Mouse (Mus musculus): ENCODE data around the gene Slc35f3. TPM values are rescaled to one million over a fixed set of nuclear protein-coding genes. Genes with fewer than 3 reads are reported as not detected.

Slc35f3 gene
- total and polyA plus RNA-seq, 2 experiments: not detected

- Histone ChIP-seq H3K27me3 (ENCODE audit: control insufficient read depth, insufficient read depth, low read length) (no peaks in the 10 kb centered on the region), H3K9ac (ENCODE audit: low read depth, low read length) (no peak overlapping the region), H3K27ac (replicated peaks; ENCODE audit: insufficient read depth, low read depth, low read length) (no peak overlapping the region), H3K4me1 (ENCODE audit: control insufficient read depth, insufficient read depth, low read length) (peaks cover under 1% of the 10 kb centered on the region; the same call in 1 of the 2 replicates), H3K79me2 (ENCODE audit: control insufficient read depth, insufficient read depth, low read length) (no peaks in the 10 kb centered on the region), H3K36me3 (ENCODE audit: control insufficient read depth, insufficient read depth, low read length) (peaks cover 26% of the 10 kb centered on the region), H3K4me3 (ENCODE audit: insufficient read depth, low read depth, low read length) (no peak overlapping the region)
- 93% methylated on average over 5 of the region's 5 CpGs for WGBS
- no peak for DNase-seq (ENCODE audit: extremely low read depth, low read depth, low spot score)
- TF ChIP-seq POLR2A (IDR thresholded peaks at IDR 0.05; ENCODE audit: extremely low read depth, insufficient read depth, low read length): no peak
- TF ChIP-seq CTCF (IDR thresholded peaks at IDR 0.05; ENCODE audit: low read depth, low read length): no peak
These were observed 131.3 kb downstream of the Slc35f3 start for GRCm38 (mm10) chr8:126429635-126430034.

GRCm38 (mm10) chr8:126433827-126434226 is 135.5 kb downstream of the Slc35f3 start:
- WGBS: 90% methylated on average over 7 of the region's 7 CpGs
- DNase-seq (ENCODE audit: extremely low read depth, low read depth, low spot score): no peak
- H3K27ac ChIP-seq (replicated peaks; ENCODE audit: insufficient read depth, low read depth, low read length): no peak overlapping the region
- no peak overlapping the region for H3K9ac ChIP-seq (ENCODE audit: low read depth, low read length)
- H3K27me3 ChIP-seq (ENCODE audit: control insufficient read depth, insufficient read depth, low read length): no peaks in the 10 kb centered on the region
- TF ChIP-seq CTCF (IDR thresholded peaks at IDR 0.05; ENCODE audit: low read depth, low read length) (no peak), POLR2A (IDR thresholded peaks at IDR 0.05; ENCODE audit: extremely low read depth, insufficient read depth, low read length) (no peak)
- H3K4me1 ChIP-seq (ENCODE audit: control insufficient read depth, insufficient read depth, low read length): no peaks in the 10 kb centered on the region
- peaks cover 10% of the 10 kb centered on the region for H3K36me3 ChIP-seq (ENCODE audit: control insufficient read depth, insufficient read depth, low read length)
- no peaks in the 10 kb centered on the region for H3K79me2 ChIP-seq (ENCODE audit: control insufficient read depth, insufficient read depth, low read length)
- H3K4me3 ChIP-seq (ENCODE audit: insufficient read depth, low read depth, low read length): no peak overlapping the region

GRCm38 (mm10) chr8:126438937-126439336 is 140.6 kb downstream of the Slc35f3 start:
- no peak overlapping the region for H3K4me3 ChIP-seq (ENCODE audit: insufficient read depth, low read depth, low read length)
- H3K79me2 ChIP-seq (ENCODE audit: control insufficient read depth, insufficient read depth, low read length): no peaks in the 10 kb centered on the region
- H3K4me1 ChIP-seq (ENCODE audit: control insufficient read depth, insufficient read depth, low read length): no peaks in the 10 kb centered on the region
- H3K9ac ChIP-seq (ENCODE audit: low read depth, low read length): no peak overlapping the region
- TF ChIP-seq POLR2A (IDR thresholded peaks at IDR 0.05; ENCODE audit: extremely low read depth, insufficient read depth, low read length) (no peak), CTCF (IDR thresholded peaks at IDR 0.05; ENCODE audit: low read depth, low read length) (no peak; the same call in 1 of the 2 replicates)
- no peak for DNase-seq (ENCODE audit: extremely low read depth, low read depth, low spot score)
- WGBS: 75% methylated on average over 2 of the region's 2 CpGs
- H3K27ac ChIP-seq (replicated peaks; ENCODE audit: insufficient read depth, low read depth, low read length): no peak overlapping the region
- no peaks in the 10 kb centered on the region for H3K27me3 ChIP-seq (ENCODE audit: control insufficient read depth, insufficient read depth, low read length)
- peaks cover 27% of the 10 kb centered on the region for H3K36me3 ChIP-seq (ENCODE audit: control insufficient read depth, insufficient read depth, low read length)

Other genes with a start within 250 kb of the Slc35f3 start
- gene Coa6, start 124.0 kb downstream of the Slc35f3 start, total RNA-seq (2014; rRNA removed): 50.7 and 74.5 TPM in 2 replicates
- 64.7 and 66.9 TPM in 2 replicates for gene Coa6, start 124.0 kb downstream of the Slc35f3 start, polyA plus RNA-seq (2012; rRNA removed)
- 2.8 and 3.8 TPM in 2 replicates for gene Tarbp1, start 176.5 kb downstream of the Slc35f3 start, total RNA-seq (2014; rRNA removed)
- gene Tarbp1, start 176.5 kb downstream of the Slc35f3 start, polyA plus RNA-seq (2012; rRNA removed): 1.6 and 2.4 TPM in 2 replicates

Data from liver, adult 2 months (tissue).